Comparison of ENCODE assay signal across 12 mouse cellular contexts in the genomic region with DNA sequence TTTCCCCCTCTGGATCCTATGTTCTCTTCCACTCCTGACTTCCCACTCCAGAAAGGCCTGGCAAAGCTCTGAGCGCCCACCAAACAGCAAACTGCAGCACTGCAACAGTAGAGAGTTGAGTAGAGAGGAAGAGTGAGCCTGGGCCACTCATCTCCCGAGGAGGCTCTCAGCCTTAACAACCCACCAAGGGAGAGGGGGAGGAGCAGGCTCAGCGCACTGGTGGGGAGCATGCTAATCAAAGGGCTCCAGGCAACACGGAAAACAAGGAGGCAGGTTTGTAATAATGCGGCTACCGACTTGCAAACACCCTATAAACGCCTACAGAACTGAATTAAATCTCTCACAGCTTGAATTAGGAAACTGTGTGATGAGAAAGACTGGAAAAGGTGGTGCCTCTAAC. TPM values are rescaled to one million over a fixed set of nuclear protein-coding genes. Genes with fewer than 3 reads are reported as not detected.
DNase-seq lines count a peak whose midpoint lies in the region; ATAC-seq and TF ChIP-seq lines count a peak whose summit lies in the region.
"Had no signal": no experiment of that assay in that cellular context is flagged by ENCODE, and none has a peak within 500 bp of the region (broad histone marks: within the 10 kb centered on the region; RNA-seq: fewer than 3 reads in every experiment).

No protein-coding gene starts in this region.

- no peak overlapping the region for H3K4me2 ChIP-seq in heart, embryonic 12.5 days
- H3K4me2 ChIP-seq in forebrain, embryonic 14.5 days (ENCODE audit: low read length) = peak overlapping the region; percentile 20; the same call in 1 of the 2 replicates
- H3K4me2 ChIP-seq in limb, embryonic 14.5 days (replicated peaks; ENCODE audit: low read depth, low read length, severe bottlenecking) = 0 out of 2 replicates have a peak overlapping the region, but pooled peaks have one; percentile 19
- H3K4me2 ChIP-seq: liver, embryonic 12.5 days; stomach, embryonic 15.5 days had no signal

- peak overlapping the region; percentile 22; the same call in 1 of the 2 replicates for H3K27ac ChIP-seq in heart, embryonic 12.5 days (ENCODE audit: poor library complexity, severe bottlenecking)
- H3K27ac ChIP-seq in forebrain, embryonic 14.5 days (ENCODE audit: low read depth, low read length) = no peak overlapping the region
- no peak overlapping the region for H3K27ac ChIP-seq in limb, embryonic 14.5 days (replicated peaks; ENCODE audit: low read depth, low read length)
- H3K27ac ChIP-seq: liver, embryonic 12.5 days; stomach, embryonic 15.5 days had no signal

- no peak for TF ChIP-seq POLR2A in limb, embryonic 14.5 days (IDR thresholded peaks at IDR 0.05; ENCODE audit: borderline replicate concordance, extremely low read depth, insufficient read depth, insufficient read length)

- no peak for DNase-seq in heart, postnatal 4 days
- DNase-seq in embryo, embryonic 10.5 days (ENCODE audit: low spot score) = peak; percentile 40
- DNase-seq in forebrain, embryonic 14.5 days (ENCODE audit: low spot score) = peak; percentile 60
- no peak for DNase-seq in limb, embryonic 14.5 days (ENCODE audit: low spot score)
- no peak for DNase-seq in ovary, postnatal 14 days (ENCODE audit: low spot score)
- no peak for DNase-seq in lung, postnatal 4 days
- DNase-seq: kidney, adult 18-20 months; right cerebral cortex, postnatal 25 days had no signal

- peaks cover 94% of the 10 kb centered on the region for H3K4me1 ChIP-seq in heart, embryonic 12.5 days (replicated peaks)
- peaks cover 71% of the 10 kb centered on the region for H3K4me1 ChIP-seq in forebrain, embryonic 14.5 days (ENCODE audit: control insufficient read depth, insufficient read depth, low read length)
- peaks cover 48% of the 10 kb centered on the region for H3K4me1 ChIP-seq in limb, embryonic 14.5 days (ENCODE audit: control insufficient read depth, insufficient read depth, low read length)

- no peak for ATAC-seq in heart, embryonic 12.5 days (ENCODE audit: insufficient number of reproducible peaks, low FRiP score)
- peak; percentile 58; the same call in 1 of the 2 replicates for ATAC-seq in forebrain, embryonic 14.5 days
- no peak for ATAC-seq in limb, embryonic 14.5 days (ENCODE audit: low FRiP score, low read depth)
- no peak for ATAC-seq in granulocyte monocyte progenitor cell, adult 5-6 weeks (replicated peaks; ENCODE audit: poor library complexity, severe bottlenecking)
- ATAC-seq: liver, embryonic 12.5 days had no signal

- H3K36me3 ChIP-seq in heart, embryonic 12.5 days = no peaks in the 10 kb centered on the region
- no peaks in the 10 kb centered on the region for H3K36me3 ChIP-seq in forebrain, embryonic 14.5 days (ENCODE audit: control insufficient read depth, insufficient read depth, low read length)
- no peaks in the 10 kb centered on the region for H3K36me3 ChIP-seq in limb, embryonic 14.5 days (ENCODE audit: control insufficient read depth, insufficient read depth, low read length)
- H3K36me3 ChIP-seq: liver, embryonic 12.5 days; stomach, embryonic 15.5 days had no signal

- no peaks in the 10 kb centered on the region for H3K9me3 ChIP-seq in heart, embryonic 12.5 days (replicated peaks)
- H3K9me3 ChIP-seq in forebrain, embryonic 14.5 days (replicated peaks; ENCODE audit: control insufficient read depth, low read length) = no peaks in the 10 kb centered on the region
- no peaks in the 10 kb centered on the region for H3K9me3 ChIP-seq in limb, embryonic 14.5 days (ENCODE audit: control insufficient read depth, low read length)
- H3K9me3 ChIP-seq: liver, embryonic 12.5 days; stomach, embryonic 15.5 days had no signal

- 16% methylated on average over 7 of the region's 7 CpGs for WGBS in heart, embryonic 12.5 days
- WGBS in forebrain, embryonic 14.5 days = 10% methylated on average over 7 of the region's 7 CpGs
- WGBS in limb, embryonic 14.5 days = 9% methylated on average over 7 of the region's 7 CpGs

- H3K9ac ChIP-seq in heart, embryonic 12.5 days = 0 out of 2 replicates have a peak overlapping the region, but pooled peaks have one; percentile 3
- no peak overlapping the region for H3K9ac ChIP-seq in forebrain, embryonic 14.5 days (ENCODE audit: low read length)
- no peak overlapping the region for H3K9ac ChIP-seq in limb, embryonic 14.5 days (ENCODE audit: low read depth, low read length, severe bottlenecking)
- H3K9ac ChIP-seq: liver, embryonic 12.5 days; stomach, embryonic 15.5 days had no signal

- H3K4me3 ChIP-seq in heart, embryonic 12.5 days = no peak overlapping the region
- H3K4me3 ChIP-seq in forebrain, embryonic 14.5 days (ENCODE audit: low read depth, low read length) = no peak overlapping the region
- H3K4me3 ChIP-seq in limb, embryonic 14.5 days (replicated peaks; ENCODE audit: low read length) = no peak overlapping the region
- H3K4me3 ChIP-seq: liver, embryonic 12.5 days; stomach, embryonic 15.5 days had no signal

- H3K27me3 ChIP-seq in heart, embryonic 12.5 days (replicated peaks) = no peaks in the 10 kb centered on the region
- H3K27me3 ChIP-seq in forebrain, embryonic 14.5 days (replicated peaks; ENCODE audit: control insufficient read depth, insufficient read depth, low read length) = no peaks in the 10 kb centered on the region
- no peaks in the 10 kb centered on the region for H3K27me3 ChIP-seq in limb, embryonic 14.5 days (ENCODE audit: control insufficient read depth, insufficient read depth, low read length)
- H3K27me3 ChIP-seq: liver, embryonic 12.5 days; stomach, embryonic 15.5 days had no signal

RNA-seq across cellular contexts. Expression of gene Sipa1l2, which starts 42.6 kb away (rescaled TPM):
- 32.8 and 36.0 TPM in 2 replicates for polyA plus RNA-seq in heart, embryonic 12.5 days (2016; fragmentation: Nextera tagmentation; extraction: Ambion mirVana)
- 10 to 100 TPM; 70.1 to 72.6 TPM for total RNA-seq in heart, postnatal 4 days (2021)
- 15.5 and 19.9 TPM in 2 replicates for polyA plus RNA-seq in forebrain, embryonic 14.5 days (2014; fragmentation: Nextera tagmentation; extraction: Ambion mirVana)
- polyA plus RNA-seq in limb, embryonic 14.5 days (2012; rRNA removed) = 21.6 and 24.8 TPM in 2 replicates
- polyA plus RNA-seq in limb, embryonic 14.5 days (2014; fragmentation: Nextera tagmentation; extraction: Ambion mirVana) = 11.6 and 12.4 TPM in 2 replicates
- 1.0 and 1.4 TPM in 2 replicates for total RNA-seq in granulocyte monocyte progenitor cell, adult 5-6 weeks (2014; fragmentation: Nextera tagmentation)
- total RNA-seq in granulocyte monocyte progenitor cell, adult 5-6 weeks (2017) = 1.9 and 2.4 TPM in 2 replicates

Comparison
In these comparisons a context has a peak if more than half of its experiments do, and no peak if none do; other contexts are left out.
1. DNase-seq: peak in embryo, embryonic 10.5 days (single experiment) and forebrain, embryonic 14.5 days (single experiment); none in heart, postnatal 4 days (single experiment), limb, embryonic 14.5 days (single experiment), ovary, postnatal 14 days (single experiment) and lung, postnatal 4 days (0 of 2).